Comparison of ENCODE assay signal across 1 mouse cellular context in genomic region chr10:95508793-95509192, GRCm38 (mm10).
TF ChIP-seq lines count a peak whose summit lies in the region.

No protein-coding gene starts in this region.

TF ChIP-seq in CH12.LX, 34 proteins besides CTCF, POLR2A, EP300 and RAD21 (continued from another document):
- TF ChIP-seq PAX5 (IDR thresholded peaks at IDR 0.05; ENCODE audit: low read length) (no peak), UBTF (IDR thresholded peaks at IDR 0.05; ENCODE audit: low read depth, low read length) (no peak), RCOR1 (conservative IDR thresholded peaks at IDR 0.05; ENCODE audit: low read depth, low read length) (no peak), KAT2A (IDR thresholded peaks at IDR 0.05; ENCODE audit: insufficient replicate concordance, low read length) (no peak), ZC3H11A (IDR thresholded peaks at IDR 0.05; ENCODE audit: low read depth, low read length) (no peak), SIN3A (IDR thresholded peaks at IDR 0.05; ENCODE audit: low read length) (peak; percentile 68), MAX (IDR thresholded peaks at IDR 0.05; ENCODE audit: low read length) (no peak), POLR2AphosphoS2 (IDR thresholded peaks at IDR 0.05; ENCODE audit: low read depth, low read length) (no peak), MYC (IDR thresholded peaks at IDR 0.05; ENCODE audit: low read depth, low read length) (no peak), MXI1 (IDR thresholded peaks at IDR 0.05; ENCODE audit: low read depth, low read length) (peak; percentile 8; the same call in 1 of the 2 replicates), USF2 (conservative IDR thresholded peaks at IDR 0.05; ENCODE audit: low read depth, low read length) (no peak), TBP (conservative IDR thresholded peaks at IDR 0.05; ENCODE audit: low read depth, low read length) (no peak), ELF1 (IDR thresholded peaks at IDR 0.05; ENCODE audit: low read depth, low read length) (0 out of 2 replicates have a peak, but pooled peaks have one; percentile 7), NELFE (IDR thresholded peaks at IDR 0.05; ENCODE audit: low read depth, low read length) (no peak), MAZ (IDR thresholded peaks at IDR 0.05; ENCODE audit: low read depth, low read length) (no peak)
